Mouse (Mus musculus): ENCODE measurements at regions not wholly inside any gene's neighbourhood (a gene's known extent, or its start where the extent isn't known, plus 50 kb on each side); places are given as distances from the start of the nearest gene placed in this dataset.

- no peak for DNase-seq (ENCODE audit: low spot score)
Observed at GRCm38 (mm10) chr16:92920947-92921346, 95.0 kb upstream of the Runx1 start.

DNA sequence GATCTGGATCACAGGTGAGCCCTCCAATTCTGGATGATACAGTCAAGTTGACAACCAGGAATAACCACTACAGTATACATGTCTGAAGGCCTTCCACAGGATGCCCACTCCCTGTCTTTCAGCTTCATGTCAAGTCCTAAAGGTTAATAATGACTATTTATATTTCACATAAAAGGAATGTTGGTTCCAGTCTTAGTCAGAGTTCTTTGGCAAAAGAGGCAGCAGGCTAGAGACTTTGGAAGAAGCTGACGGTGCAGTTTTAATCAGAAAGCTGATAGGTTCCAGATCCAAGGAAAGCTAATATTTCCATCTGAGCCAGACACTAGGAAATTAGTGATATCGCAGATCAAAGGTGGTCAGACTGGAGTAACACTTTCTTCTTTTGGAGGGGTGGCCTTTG, 91.4 kb upstream of the Runx1 start:
- DNase-seq (ENCODE audit: low spot score): no peak

DNA sequence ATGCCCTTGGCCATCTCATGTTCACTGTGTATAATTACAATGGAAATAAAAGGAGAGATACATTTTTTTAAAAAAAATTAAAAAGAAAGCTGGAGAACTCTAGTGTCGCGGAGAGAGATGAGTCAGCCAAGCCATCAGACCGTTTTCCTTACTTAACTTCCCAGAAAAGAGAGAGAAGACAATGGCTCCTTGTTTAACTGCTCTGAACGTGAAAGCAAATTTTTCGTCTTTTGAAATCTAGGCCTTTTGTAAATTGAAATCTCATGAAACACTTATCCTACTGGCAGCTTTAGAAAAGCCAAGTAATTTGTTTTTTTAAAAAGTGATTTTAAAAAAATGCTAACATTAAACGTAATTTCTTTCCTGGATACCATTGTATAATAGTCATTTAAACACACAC, 89.7 kb upstream of the Runx1 start:
- DNase-seq (ENCODE audit: low spot score): no peak

- no peak for DNase-seq (ENCODE audit: low spot score)
Observed at GRCm38 (mm10) chr16:92906873-92907272, 80.9 kb upstream of the Runx1 start.

- DNase-seq (ENCODE audit: low spot score): no peak
Observed at GRCm38 (mm10) chr16:92905626-92906025, 79.7 kb upstream of the Runx1 start.

DNA sequence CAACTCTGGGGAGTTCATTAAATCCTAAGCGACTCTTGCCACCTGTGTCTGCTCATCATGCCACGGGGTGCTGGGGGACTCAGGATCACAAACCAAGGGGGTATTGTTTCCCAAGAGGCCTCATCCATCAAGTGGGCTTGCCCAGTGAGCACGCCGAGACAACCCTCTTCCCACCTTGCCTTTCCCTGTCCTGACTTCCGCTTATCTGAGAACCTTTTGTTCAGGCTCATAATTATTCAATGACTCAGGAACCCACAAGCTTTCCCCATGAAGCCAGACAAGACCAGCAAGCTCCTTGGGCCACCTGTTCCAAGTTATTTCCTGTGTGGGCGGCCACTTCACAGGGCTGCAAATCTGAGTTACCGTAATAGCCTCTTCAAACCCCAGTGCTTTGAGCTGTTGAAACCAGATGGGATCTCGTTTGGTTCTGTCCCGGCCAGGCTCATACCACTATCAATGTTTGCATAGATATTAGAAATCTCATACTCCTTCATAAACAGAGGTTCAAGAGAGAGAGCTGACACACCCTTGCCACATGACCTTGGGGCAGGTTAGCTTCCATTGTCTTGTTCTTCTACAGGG, 78.0 kb upstream of the Runx1 start:
- no peak for DNase-seq (ENCODE audit: low spot score)

- DNase-seq (ENCODE audit: low spot score): no peak
Observed at GRCm38 (mm10) chr16:92903486-92903885, 77.5 kb upstream of the Runx1 start.

DNA sequence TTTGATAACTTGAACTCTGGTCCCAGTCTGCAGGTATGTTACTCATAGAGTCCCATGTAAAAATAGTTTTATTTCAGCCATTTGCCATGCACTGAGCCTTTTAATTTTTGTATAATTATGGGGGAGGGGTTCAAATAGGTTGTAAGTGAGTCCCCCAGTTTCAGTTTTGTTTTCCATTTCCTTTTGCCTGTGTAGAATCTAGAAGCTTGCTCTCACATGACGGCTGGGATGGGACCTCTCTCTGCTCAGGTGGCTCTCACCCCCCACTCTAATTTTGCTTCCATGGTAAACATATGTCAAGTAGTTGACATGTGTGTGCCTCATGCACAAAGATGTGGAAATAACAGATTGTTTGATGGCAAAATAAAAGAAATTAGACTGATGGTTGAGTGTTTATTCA, 73.8 kb upstream of the Runx1 start:
- DNase-seq (ENCODE audit: low spot score): no peak

- no peak for DNase-seq (ENCODE audit: low spot score)
Observed at GRCm38 (mm10) chr16:92891741-92892140, 65.8 kb upstream of the Runx1 start.

GRCm38 (mm10) chr16:92890713-92891112, 64.8 kb upstream of the Runx1 start:
- no peak for DNase-seq (ENCODE audit: low spot score)

DNA sequence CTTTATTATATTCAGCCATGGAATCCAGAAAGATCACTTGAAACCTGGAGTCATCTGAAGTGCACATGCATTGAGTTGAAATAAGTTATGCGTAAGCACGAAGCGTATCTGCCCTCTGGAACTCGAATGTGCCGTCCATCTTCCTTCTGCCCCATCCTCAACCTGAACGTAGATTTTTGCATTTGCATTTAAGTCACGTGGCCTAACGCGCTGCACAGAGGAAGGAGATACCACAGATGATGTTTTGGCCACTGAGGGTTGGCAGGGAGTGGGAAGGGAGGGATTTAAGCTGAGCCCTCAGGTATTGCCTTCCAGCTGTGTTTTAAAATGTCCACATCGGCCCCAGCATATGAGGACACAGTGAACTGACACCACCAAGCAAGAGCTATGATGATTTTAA, 63.6 kb upstream of the Runx1 start:
- DNase-seq (ENCODE audit: low spot score): no peak

- DNase-seq (ENCODE audit: low spot score): no peak
Observed at GRCm38 (mm10) chr16:92886226-92886625, 60.3 kb upstream of the Runx1 start.

GRCm38 (mm10) chr16:92883821-92884272, 57.9 kb upstream of the Runx1 start:
- no peak for DNase-seq (ENCODE audit: low spot score)

DNA sequence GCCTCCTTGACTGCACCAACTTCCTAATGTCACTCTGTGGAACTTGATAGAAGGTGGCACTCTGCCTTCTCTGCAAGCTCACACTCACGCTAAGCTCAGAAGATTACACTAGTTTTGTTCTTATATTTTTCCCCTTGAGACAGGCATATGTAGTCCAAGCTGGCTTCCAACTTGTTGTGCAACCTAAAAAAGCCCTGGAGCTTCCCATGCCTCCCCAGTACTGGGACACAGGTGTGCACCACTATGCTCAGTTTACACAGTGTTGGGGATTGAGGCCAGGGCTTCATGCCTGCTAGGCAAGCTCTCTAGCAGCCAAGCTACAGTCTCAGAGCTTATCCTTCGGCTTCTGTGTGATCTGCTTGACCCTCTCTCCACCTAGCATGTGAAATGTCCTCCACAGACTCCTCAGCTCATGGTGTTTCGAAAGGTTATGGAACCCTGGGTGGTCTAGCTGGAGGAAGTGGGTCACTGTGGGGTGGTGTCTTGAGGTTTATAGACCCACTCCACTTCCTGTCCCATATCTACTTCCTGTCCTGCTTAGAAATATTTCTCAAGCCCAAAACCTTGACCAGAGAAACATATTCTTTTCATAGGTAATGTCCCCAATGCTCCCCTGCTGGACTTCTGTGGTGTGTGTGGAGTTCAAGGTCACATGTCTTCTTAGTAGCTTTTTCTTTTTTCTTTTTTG, 54.6 kb upstream of the Runx1 start:
- DNase-seq (ENCODE audit: low spot score): no peak

GRCm38 (mm10) chr16:92878081-92878480, 52.1 kb upstream of the Runx1 start:
- no peak for DNase-seq (ENCODE audit: low spot score)
